Mouse (Mus musculus) adrenal gland, postnatal 4 days (tissue): ENCODE results near the gene Tesmin. TPM values are rescaled to one million over a fixed set of nuclear protein-coding genes. Genes with fewer than 3 reads are reported as not detected.

Experiments
- DNase-seq, 2 experiments: peaks; one replicate each; pipeline ENCODE4 v3.0.0; 2021 to 2022; ENCODE audit warnings: low spot score in 2 of 2, mixed read lengths in 2 of 2
- long read RNA-seq, 2 experiments: library from polyadenylated mRNA; stranded (forward); transcript quantifications; one replicate each; pipeline ENCODE4 v2.0.0; 2021
- total RNA-seq, 2 experiments: library from RNA; stranded (reverse); gene quantifications; 2 replicates each; pipeline ENCODE4 v1.2.3; 2021

Tesmin gene
- 1 to 10 TPM; 1.7 to 2.4 TPM for total RNA-seq
- long read RNA-seq, experiment 1, partial matches to known transcripts: 0 of 4 reads
- long read RNA-seq, experiment 1, other reads (novel, unspliced or antisense): 0 of 4 reads
- long read RNA-seq, experiment 2, partial matches to known transcripts: 1 of 5 reads
- long read RNA-seq, experiment 2, other reads (novel, unspliced or antisense): 0 of 5 reads

DNA sequence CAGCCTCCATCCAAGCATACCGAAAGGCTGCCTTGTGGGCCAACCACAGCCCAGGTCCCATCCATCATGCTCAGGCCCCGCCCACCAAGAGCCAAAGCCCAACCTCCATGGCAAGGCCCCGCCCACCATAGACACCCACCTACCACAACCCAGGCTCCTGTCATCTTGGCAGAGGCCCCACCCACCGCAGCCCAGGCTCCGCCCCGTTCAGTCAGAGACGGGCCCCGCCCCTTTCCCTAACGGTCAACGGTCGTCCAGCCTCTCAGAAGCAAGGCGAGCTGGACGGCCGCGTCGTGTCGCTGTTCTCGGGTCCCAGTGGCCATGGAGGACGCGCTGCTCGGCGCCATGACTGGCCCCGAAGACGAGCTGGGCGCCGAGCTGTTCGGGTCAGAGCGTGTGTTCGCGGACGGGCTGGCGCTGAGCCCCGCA, at the start of gene Tesmin:
Gene Tesmin, plus strand, starts transcription at position 229 of the 429 bp plus-strand sequence.
- peak; percentile 77 to 91 for DNase-seq

DNA sequence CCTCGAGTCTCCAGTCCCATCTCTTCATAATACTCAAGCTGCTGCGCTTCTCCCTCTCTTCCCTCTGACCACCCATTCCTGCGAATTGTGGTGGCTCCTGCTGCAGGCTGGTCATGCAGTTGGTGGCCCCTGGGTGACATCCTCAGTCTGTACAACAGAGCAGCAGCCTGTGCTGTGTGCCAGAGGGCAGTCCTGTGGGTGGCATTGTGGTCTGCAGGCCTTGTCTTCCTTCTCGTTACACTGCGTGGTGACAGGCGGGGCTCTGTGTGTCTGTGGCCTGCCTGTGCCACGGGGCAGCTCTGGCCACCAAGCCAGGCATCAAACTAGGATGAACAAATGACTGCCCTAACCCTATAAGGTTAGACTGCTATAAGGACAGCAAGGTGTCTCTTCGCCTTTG, 49.5 kb upstream of the Tesmin start:
- DNase-seq: no peak

DNA sequence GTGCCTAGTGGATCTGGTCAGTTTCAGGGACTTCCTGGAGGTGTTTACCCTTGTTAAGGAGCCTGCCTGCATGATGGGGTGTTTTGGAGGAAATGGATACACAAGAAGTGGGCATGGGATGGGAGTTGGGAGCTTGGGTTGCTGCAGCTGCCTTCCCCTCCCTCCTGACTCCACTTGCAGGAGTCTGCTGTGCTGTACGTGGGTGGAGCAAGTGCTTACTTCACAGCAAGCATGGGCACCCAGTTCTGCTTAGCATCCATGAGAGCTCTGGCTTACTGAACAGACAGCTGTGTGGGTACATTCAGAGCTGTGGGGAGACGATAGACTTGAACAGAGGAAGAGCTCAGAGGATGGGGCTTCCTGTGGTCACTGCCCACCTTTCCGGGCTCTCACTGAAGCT, 47.6 kb upstream of the Tesmin start:
- no peak for DNase-seq

DNA sequence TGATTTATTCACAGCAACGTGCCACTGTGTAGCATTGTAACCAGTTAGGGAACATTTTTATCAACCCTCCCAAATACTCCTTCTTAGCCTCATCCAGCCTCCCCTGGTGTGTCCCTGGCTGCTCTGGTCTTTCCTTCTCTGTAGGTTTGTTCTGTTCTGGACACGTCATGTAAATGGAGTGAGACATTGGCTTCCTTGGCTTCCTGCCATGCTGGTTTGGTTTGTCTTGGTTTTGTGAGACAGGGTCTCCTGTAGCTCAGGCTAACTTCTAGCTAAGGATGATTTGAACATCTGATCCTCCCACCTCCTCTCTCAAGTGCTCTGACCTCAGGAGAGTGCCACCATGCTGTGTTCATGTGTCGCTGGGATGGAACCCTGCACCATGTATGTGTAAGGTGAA, 44.7 kb upstream of the Tesmin start:
- DNase-seq: no peak

DNA sequence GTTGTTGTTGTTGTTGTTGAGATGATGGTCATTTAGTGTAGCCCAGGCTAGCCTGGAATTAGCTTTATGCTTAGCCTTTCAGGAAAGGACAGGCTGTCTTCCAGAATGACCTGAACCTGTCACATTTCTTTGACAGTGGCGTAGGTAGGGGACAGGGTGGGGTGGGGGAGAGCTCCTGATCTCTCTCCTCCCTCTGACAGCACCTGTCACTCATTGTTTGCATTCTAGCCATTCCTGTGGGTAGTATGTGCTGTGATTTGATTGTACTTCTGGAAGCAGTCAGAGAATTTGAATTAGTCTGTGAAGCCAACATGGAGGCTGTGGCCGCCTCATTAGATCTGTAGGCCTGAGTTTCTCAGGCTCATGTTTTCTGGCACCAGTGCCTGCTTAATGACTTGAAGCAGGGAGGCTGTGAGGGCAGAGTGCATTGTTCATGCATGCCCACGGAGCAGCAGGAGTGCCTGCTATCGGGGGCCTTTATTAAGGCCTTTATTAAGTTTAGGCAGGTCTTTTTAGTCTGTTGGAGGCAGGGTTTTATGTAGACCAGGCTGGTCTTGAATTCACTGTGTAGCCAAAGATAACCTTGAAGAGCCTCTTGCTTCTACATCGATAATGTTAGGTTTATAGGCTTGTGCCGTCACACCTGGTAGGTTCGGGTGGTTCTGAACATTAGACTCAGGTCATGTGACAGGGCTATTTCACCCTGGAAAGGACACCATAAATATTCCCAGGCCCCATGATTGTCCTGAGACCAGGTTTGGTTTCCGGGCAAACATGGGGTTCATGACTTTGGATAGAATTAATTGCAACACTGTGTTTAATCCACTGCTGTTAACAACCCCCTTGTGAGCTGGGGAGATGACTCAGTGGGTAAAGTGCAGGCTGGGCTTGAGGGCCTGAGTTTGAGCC, 43.8 kb upstream of the Tesmin start:
- DNase-seq: no peak

- no peak for DNase-seq
These were observed 40.9 kb upstream of the Tesmin start for GRCm38 (mm10) chr19:3347784-3348183.

GRCm38 (mm10) chr19:3353415-3354111, 35.1 kb upstream of the Tesmin start:
- DNase-seq: peak in 1 of 2 experiments; percentile 43

DNA sequence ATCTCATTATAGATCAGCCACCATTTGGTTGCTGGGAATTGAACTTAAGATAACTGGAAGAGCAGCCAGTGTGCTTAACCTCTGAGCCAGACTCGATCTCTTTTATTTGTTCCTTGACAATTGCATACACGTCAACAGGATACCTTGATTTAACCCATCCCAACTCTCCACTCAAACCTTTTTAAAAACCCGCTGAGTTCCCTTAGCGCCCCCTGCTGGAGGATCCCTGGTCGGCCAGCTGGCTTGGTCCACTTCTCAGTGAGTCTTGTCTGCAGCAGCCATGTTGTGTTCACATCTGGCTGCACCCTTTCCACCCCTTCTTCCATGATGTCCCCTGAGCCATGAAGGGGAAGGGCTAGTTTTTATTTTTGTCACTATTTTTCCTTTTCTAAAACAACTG, 33.6 kb upstream of the Tesmin start:
- no peak for DNase-seq

DNA sequence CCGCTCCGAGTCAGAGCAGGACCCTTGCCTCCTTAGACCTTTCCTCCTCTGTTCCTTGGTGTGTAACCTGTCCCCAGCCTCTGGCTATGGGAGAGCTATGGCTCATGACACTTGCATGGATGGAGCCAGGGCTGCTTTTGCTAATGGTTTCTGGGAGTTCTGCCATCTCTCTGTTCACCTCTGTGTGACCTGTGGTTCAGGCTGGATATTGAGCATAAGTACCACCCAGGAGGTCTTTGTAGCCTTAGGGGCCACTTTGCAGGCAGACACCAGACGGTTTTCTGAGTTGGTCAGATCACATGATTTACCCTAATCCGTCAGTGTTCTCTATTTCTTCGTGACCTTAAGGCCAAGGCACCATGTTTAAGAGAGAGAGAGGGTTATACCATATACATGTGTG, 32.1 kb upstream of the Tesmin start:
- DNase-seq: no peak

DNA sequence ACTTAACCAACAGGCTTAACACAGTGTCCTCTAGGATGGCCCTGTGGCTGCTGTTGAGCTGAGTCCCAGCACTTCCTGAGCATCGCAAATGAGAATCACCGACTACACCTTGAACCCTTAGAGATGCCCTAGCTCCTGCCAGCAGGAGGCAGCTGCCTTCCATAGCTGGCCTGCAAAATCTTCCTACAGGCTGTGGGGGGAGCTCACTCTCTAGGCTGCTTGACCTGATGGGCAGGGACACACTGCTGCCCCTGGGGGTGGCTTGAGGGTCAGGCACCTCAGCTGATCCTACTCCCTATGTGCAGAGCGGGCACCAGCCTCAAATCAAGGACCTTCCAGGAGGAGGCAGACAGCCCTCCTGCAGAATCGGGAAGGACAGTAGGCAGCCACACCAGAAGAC, 31.0 kb upstream of the Tesmin start:
- no peak for DNase-seq

DNA sequence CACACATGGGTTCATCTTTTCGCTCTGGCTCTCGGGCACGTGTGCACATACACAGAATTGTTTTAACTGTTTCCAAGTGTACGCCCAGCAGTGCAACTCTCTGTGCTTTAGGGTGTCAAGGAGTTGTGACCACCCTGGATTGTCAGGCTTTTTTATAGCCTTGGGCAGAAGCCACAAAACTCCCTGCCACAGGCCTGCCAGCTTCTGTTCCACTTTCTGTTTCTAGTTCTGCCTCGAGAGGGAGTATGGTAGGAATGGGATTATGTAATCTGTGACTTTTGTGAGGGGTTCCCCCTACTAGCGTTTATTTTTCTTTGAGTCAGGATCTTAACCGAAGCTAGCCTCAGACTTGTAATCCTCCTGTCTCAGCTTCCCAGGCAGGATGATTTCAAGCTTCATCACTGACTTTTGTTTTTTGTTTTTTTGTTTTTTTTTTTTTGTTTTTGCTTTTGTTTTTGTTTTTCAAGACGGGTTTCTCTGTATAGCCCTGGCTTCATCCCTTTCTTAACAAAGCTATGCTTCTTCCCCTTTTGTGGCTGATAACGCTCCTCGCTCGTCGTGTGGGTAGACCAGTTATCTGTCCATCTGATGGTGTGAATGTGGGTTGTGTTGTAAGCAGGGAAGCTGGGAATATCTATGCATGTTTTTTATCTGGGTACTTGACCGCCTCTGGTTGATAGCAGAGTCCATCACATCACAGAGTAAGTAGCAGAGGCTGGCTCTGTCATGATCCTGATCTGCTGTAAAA, 28.6 kb upstream of the Tesmin start:
- DNase-seq: no peak

- no peak for DNase-seq
These were observed 25.1 kb upstream of the Tesmin start for GRCm38 (mm10) chr19:3363510-3363909.

DNA sequence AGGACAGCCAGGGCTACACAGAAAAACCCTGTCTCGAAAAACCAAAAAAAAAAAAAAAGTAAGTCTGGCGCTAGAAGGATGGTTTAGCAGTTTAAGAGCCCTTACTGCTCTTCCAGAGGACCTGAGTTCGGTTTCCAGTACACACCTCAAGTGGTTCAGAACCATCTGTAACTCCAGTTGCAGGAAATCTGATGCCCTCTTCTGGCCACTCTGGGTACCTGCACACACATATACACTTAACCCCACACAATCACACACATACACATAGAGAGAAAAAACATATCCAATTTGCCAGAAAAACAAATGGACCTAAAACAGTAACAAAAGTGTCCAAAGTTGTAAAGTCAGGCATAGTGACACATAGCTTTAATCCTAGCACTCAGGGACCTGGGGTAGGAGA, 23.6 kb upstream of the Tesmin start:
- DNase-seq: no peak

DNA sequence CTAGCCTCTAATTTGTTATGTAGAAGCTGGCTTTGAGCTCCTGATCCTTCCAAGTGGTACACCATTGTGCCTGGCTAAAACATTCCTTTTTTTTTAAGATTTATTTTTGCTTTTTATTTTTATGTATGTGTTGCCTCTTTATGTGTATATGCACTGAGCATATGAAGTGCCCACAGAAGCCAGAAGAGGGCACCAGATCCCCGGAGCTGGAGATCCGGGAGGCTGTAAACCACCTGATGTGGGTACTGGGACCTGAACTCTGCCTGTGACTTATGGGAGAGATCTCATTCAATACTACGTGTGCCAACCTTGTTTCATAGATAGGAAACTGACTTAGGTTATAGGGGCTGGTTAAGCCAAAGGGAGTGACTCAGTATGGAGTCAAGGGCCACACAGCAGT, 20.4 kb upstream of the Tesmin start:
- DNase-seq: no peak

- DNase-seq: no peak
These were observed 15.3 kb upstream of the Tesmin start for GRCm38 (mm10) chr19:3373380-3373779.

DNA sequence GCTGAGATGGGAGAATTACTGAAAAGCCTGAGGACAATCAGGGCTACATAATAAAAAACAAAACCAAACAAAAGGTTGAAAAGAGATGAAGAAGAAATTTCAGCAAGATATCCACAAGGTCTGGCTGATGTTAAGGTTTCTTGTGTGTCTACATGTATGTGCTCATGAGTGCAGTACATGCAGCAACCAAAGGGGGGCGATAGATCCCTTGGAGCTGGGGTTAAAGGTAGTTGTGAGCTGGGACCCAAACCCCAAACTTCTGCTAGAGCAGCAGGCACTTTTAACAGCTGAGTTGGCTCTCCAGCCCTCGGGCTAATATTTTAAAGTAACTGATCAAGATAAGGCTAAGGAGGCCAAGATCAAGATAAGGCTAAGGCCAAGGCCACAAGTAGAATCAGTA, 14.6 kb upstream of the Tesmin start:
- no peak for DNase-seq

DNA sequence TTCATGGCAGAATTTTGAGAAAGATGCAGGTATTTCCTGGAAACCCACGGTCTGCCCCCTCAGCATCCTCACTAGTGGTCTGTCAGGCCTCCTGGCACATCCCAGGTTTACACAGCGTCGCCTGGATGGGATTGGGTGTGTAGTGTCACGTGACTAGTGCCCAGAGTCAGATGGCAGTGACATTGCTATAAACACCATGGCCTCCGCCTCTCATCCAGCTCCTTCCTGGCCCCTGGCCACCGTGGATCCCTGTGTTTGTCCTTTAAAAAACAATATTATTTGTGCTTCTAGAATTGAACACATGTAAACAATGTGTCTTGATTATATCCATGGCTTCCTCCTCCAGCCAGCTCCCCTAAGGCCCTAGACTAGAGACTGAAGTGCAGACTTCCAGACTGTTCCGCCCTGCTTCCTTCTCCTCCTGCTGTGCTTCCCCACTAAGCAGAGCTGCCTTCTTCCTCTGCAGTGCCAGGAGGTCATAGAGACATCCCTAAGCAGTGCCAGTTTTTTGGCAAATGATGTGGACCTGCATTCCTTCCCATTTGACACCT, 12.6 kb upstream of the Tesmin start:
- DNase-seq: no peak

DNA sequence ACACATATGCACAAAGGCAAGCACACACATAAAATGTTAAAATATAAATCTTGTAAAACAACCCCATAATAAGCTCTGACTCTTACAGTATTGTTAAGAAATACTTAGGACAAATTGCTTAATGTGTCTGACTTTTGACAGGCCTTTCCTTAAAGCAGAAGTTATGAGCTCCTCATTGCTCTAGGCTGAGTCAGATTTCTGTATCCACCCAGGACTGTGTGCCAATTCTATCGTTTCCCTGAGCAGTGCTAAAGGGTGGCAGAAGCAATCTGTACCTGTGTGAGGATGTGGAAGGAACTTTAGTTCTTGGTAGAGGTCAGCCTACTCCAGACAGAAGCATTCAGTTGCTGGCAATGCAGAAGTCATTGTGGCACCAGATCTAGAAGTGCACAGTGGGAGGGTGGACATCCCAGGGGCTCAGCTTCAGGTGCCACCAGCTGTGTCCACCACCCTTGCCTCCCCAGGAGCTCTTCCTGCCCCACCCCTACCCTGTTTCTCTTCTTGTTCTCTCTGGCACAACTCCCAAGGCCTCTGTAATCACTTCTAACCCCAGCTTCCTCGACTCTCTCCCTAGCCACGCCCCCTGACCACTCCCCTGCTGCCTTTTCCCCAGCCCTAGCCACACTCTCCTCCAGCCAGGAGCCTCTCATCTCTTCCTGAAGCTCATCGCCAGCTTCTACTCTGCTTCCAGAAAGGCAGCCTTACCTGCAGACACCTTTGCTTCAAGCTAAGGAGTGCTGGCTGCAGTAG, 11.5 kb upstream of the Tesmin start:
- DNase-seq: no peak

DNA sequence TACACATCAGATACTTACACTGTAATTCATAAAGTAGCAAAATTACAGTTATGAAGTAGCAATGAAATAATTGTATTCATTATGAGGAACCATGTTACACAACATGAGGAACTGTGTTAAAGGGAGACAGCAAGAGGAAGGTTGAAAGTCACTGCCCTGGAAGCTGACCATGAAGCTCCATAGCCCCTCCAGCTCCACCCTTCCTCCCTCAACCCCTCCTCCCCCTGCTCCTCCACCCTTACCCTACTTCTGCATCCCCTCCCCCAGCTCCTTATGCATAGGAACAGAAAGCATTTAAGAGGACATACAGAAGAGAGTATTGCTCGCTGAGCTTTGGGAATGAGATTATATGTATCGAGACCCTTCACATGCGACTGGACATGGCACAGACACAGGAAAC, 10.0 kb upstream of the Tesmin start:
- no peak for DNase-seq

GRCm38 (mm10) chr19:3388061-3388460, 596 bp upstream of the Tesmin start:
- no peak for DNase-seq
